Mouse (Mus musculus): Measurements from ENCODE around the gene Rec114.

Rec114 gene

DNA sequence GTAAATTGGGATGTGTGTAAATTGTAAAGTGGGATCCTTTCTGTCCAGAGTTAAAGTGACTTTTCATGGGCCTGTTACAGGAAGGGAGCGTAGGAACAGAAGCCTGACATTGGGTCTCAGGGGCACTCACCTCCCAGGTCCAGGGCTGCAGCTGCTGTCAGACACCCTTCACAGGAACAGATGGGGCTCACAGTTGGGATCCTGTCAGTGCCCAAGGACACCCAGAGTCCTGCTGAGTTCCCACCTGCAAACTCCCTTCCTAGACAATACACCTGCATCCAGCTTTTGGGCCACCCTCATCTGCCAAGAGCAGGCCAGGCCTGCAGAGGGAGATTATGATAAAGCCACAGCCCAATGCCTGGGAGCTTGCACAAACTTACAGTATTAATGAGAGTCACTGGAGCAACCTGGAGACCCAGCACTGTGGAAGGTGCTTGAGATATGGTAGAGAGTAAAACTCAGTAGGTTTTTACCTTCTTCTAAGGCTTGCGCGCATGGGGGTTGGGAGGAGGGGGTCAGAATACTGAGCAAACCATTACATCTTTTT is at the start of gene Rec114:
Rec114 (minus strand) TSS at position 263 of the 547 bp plus-strand sequence.
- no peak for DNase-seq

DNA sequence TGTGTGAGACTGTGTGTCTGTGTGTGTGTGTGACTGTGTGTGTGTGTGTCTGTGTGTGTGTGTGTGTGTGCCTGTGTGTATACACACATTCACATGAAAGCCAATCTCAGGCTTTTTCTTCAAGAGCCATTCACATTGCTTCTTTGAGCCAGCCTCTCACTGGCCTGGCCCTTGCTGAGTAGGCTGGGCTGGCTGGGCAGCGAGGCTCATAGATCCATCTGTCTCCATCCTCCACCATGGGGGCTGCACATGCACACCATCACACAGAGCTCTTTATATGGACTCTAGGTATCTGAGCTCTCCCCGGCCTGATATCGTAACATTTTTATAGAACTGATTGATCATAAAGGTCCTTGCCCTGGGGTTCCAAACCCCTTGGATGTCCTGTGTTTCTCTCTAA is 45.7 kb upstream of the Rec114 start:
- DNase-seq: no peak

DNA sequence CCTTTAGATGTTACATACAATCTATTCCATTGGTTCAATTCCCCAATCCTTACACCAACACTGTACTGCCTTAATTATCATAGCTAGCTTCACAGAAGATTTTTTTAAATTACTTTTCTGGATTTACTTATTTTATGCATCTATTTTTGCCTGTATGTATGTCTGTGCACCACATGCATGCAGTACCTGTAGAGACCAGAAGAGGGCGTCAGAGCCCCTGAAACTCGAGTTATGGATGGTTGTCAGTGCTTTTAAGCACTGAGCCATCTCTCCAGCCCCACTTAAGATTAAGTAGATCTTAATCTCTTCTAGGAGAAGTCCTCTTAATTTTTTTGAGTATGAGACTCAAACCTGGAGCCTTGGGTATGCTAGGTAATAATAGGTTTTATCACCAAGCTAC is 31.6 kb upstream of the Rec114 start:
- DNase-seq: no peak

DNA sequence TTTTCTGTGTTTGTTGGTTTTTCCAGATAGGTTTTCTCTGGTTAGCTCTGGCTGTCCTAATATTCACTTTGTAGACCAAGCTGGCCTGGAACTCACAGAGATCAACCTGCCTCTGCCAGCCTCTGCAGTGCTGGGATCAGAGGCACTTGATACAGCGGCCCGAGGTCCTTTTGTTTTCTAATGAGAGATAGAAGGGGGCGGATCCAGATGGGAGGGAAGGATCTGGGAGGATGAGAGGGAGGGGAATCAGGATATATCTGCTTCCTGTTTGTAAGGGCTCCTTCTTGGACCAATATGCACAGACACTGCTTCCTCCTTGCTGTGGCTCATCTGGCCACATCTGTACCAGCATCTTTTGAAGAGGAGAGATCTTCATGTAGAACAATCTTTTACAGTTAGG is 31.0 kb upstream of the Rec114 start:
- no peak for DNase-seq

DNA sequence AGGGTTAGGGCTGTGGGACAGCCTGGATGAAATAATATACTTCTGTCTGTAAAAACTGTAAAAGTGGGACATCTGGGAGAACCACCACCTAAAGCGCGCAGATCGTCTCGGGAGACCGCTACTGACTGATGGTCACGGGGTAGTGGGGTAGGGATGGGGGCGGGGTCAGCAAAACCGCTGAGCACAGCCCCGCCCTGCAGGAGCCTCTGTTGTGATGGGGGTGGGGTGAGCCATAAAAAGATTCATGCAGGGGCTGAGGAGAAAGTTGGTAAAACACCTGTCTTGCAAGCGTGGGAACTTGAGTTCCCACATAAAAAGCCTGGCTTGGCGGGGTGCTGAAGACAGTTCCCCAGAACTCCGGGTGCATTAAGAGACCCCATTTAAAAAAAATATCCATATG is 26.2 kb upstream of the Rec114 start:
- DNase-seq: no peak

DNA sequence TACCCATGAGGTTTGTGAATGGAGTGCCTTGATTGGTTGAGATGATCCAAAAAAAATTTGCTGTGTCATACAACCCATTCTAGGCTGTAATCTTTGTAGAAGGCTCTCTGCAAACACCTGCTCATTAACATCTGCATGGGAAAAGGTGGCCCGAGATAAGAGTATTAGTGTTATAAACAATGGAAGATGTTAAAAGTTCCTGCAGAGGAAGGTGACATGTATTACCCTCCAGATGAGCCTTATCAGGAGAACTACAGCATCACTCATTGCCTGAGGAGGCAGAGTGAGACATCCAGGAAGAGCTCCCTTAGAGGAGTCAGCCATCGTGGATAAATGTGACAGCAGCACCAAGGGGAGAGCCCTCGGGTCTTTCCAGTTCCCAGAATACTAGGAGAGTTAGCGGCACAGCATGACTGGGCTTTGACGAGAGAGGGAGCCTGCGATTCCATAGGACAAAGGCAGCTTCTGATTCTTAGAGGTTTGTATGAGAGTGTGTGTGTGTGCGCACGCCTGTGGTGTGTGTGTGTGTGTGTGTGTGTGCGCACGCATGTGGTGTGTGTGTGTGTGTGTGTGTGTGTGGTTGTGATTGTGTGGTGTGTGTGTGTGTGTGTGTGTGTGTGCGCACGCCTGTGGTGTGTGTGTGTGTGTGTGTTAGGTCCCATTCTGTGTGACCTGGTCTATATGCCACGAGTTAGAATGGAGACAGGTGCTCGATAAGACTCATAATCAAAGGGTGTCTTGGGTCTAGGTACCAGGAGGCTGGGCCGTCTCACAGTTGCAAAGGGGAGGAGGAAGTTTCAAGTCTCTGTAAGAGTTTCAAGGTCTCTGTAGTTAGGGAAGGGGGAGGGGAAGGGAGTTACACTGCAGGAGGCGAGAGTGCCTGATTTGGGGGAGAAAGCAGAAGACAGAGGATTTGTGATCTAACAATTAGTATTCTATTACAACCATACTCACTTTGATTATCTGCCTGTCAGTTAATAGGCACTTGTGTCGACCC is 23.5 kb upstream of the Rec114 start:
- DNase-seq: no peak

DNA sequence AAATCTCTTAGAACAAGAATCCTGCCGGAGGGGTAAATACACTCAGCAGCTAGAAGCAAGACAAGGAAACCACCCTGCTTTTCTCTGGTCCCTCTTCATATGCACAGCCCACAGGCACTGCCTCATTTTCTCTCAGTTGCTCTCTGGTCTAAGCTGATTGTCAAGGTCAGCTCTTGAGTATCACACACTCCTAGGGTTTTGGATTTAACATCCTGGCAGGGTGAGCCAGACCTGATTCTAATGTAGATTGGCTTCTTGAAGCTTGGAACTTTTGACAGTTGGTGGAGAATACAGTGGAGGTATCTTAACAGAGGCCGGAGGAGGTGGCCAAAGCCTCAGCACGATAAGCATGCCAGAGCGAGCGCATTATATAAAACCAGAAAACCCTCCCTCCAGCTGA is 20.6 kb upstream of the Rec114 start:
- DNase-seq: no peak

DNA sequence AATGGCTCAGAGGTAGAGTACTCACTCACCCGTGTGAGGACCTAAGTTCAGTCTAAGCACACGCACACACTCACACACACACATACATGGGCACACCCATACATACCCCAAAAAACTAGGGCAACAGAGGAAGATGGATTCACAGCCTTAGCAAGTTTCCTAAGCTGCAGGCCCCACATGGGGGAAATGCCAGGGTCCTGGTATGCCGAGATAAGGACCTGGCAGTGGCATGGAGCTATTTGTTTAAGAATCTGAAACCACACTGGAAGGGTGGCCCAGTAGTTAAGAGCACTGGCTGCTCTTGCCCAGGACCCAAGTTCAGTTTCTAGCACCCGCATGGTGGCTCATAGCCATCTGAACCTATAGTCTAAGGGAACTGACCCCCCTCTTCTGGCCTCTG is 19.4 kb upstream of the Rec114 start:
- no peak for DNase-seq

DNA sequence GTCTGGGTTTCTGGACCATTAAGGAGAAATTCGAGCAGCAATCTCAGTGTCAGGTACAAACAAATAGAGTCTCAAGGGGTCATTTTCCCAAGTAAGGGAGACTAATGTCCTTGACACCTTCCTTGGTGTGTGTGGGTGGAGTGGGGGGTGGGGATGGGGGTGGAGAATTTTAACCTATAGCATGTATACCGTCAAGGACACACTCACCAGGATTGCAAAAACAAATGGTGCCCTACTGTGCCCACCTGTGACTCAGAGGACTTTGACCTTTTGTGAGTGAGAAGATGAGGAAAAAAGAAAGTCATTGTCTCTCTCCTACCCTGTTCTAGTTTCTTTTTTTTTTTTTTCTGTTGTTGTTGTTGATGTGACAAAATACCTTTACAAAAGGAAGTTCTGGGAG is 18.3 kb upstream of the Rec114 start:
- no peak for DNase-seq

DNA sequence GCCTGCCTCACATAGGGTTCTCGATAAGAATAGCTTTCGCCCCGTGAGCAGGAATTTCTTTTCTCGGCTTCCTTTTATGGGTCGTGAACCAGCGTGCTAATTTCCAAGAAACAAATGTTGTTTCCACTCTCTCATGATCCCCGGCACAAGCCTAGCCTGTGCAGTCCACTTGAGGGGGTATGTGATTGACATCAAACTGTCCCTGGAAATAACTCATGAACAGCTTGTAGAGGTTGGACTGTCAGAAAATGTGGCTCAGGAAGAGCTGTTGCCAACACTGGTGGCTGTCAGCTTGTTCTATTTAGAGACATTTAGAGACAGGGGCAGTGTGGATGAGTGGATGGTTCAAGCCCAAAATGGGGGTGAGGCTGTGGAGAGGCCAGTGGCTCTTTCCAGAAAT is 15.0 kb upstream of the Rec114 start:
- DNase-seq: no peak

DNA sequence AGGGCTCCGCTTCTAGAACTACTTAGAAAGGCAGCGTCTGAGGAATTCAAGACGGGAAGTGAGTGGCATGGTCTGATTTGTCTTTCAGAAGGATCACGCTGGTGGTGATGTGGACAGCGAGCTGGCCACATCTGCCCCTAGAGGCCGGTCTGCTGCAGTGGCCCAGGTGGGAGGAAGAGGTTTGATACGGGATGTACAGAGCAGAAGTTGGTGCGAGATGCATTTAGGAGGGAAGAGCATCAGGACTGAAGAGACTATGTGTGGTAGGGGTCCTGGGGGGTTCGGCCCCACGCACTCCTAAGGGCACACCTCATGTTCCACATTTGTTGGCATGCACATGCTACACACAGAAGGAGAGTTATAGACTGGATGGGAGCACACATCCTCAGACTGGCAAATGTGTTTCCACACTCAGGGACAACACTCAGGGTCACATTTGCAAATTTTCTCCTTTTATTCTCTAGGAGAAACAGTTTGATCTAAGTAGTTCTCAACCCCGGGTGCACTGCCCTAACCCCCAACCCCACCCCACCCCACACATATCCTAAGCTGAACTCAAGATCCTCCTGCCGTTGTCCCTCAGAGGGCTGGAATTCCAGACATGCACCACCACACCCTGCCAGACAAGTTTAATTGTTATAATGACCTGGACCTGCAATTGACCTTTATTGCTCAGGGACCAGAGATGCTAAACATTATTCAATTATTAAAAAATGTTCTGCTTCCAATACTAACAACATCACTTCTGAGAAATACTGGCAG is 12.8 kb upstream of the Rec114 start:
- no peak for DNase-seq

DNA sequence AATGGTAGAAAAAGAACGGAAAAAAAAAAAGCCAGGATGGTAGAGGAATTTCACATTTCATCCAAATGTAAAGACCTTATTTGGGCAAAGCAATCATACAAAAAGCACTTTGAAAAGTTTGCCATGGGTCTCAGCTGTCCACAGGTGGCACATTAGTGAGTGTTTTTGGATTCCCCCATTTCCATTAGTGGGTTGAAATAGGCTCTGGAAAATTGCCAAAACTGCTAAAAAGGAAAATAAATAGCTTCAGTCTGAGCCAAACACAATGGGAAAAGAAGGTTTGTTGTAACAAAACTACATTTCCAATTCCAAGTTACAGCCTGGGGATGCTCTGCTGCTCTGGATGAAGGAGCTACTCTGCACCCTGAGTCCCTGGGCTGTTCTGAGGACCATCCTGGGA is 9.8 kb upstream of the Rec114 start:
- no peak for DNase-seq

DNA sequence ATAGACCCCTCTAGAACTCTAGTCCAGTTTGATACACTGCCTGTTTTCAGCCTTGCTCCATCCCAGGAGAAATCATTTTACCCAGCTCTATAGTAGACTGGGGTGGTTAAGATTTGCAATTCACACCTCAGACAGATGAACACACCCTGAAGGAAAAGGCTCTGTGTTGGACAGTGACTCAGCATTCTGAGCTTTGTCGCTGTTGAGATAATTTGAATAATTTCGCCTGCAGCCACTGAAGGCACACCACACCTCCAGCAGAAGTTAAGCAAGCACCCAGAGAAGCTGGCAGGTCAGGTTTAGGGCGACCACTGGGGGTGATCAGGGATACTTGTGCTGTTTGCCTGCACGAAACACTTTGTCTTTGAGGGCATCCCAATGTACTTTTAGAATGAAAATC is 4.4 kb upstream of the Rec114 start:
- no peak for DNase-seq

DNA sequence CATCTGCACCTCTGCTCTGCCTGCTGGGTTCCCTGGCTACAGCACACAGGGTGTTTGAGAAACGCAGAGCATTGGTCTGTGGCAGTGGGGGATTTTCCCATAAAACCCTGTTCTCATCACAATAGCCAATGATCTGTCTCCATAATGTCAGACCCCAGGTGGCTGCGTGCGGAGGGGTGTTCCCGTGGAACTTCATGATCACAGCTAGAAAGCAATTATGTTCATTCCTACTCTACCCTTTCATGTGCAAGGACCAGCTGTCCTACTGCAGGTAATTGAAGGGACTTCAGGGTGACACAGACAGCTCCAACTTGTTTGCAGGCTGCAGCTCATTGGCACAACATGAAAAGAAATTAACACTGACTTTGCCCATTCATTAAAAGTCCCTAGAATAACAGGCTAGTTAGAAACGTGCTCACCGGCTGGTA is 3.6 kb upstream of the Rec114 start:
- no peak for DNase-seq

DNA sequence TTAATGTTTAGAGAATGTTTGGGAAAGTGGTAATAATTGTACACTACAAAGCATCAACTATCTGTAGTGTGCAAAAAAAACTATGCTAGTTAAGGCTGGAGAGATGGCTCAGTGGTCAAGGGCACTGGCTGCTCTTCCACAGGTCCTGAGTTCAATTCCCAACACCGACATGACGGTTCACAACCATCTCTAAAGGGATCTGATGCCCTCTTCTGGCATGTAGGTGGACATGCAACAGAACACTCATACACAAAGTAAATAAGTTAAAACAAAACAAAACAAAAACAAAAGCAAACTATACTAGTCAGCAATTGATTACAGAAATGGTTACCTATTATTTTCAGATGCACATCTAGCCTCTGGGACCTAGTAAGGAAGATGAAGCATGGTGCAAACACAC is 1.1 kb downstream of the Rec114 start:
- no peak for DNase-seq

DNA sequence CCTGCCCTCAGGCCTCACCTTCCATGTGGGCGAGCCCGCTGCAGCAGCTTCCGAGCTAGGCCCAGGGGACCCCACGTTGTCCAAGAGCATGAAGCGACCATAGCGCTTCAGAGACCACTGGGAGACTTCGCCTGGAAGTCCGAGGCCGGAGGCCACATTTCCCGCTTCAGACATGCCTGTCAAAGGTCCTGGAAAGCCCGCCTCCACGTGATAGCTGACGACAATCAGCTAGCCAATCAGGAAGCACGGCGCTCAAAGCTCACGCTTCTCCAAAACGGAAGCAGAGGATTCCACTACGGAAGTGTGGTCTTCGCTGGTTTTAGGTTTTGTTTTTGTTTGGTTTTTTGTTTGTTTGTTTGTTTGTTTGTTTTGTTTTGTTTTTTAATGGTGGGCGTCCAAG is 2.4 kb downstream of the Rec114 start:
- DNase-seq: no peak

DNA sequence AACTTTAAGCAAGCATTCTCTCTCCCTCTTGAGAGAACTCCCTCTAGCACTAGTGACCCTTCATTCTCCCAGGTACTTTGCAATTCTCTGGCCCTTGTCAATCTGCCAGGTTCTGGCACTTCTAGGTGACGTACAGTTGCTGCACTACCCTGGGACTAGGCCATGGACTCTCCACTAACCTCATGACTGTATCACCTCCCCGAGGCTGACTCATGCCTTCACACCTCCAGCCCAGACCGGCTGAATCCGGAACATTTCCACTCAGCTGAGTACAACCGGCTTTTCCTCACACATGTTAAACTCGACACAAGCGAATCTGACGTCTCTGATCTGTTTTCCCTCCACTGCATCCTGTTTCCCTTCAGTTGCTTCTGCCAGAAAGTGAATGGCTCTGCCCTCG is 4.0 kb downstream of the Rec114 start:
- DNase-seq: no peak

DNA sequence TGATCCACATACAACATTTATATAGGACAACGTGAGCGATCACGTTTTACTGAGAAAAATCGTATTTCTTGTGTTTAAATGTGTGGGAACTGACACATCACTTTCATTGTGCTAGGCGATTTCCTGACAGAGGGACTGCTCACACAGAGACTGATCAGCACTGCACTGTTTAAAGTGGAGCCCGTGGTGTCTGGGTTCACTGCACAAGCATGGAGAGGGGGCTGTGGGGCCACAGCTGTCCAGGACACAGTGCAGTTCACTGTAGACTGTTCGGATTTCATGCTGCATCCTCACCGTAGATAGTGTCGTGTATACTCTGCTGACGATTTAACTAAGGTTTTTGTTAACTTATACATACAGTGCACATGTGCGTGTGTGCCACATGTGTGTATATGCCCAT is 20.6 kb downstream of the Rec114 start:
- DNase-seq: no peak

DNA sequence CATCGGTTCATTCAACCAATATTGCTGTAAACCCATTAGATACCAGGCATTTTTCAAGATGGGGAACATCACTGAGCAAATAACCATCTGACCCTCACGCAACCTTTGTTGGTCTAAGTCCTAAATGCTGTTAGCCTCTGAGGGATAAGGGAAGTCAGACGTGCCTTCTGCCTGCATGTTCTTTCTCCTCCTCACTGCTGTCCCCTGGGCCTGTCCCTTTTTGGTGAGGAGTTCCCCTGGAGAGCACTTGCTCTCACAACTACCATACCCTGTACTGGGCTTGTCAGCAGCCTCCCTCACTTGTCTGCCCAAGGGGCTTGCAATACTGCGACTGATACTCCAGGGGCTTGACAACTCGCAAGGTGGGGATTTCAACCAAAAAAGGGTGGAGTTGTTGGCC is 21.6 kb downstream of the Rec114 start:
- no peak for DNase-seq

DNA sequence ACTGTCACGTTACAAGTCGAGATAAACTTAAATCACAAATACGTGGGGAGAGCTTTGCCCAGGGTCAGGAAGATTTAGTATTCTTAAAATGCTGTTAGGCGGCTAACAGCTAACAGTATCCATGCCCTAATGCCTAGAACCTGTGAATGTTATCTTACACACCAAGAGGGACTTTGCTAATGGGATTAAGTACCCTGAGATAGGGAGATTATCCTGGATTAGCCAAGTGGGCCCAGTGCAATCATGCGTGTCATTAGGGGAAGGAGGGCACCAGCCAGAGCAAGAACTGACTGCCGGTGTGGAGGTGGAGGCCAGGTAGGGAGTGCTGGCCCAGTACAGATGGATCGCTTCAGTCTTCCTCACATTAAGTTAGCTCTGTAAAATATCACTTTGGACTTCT is 22.7 kb downstream of the Rec114 start:
- no peak for DNase-seq

DNA sequence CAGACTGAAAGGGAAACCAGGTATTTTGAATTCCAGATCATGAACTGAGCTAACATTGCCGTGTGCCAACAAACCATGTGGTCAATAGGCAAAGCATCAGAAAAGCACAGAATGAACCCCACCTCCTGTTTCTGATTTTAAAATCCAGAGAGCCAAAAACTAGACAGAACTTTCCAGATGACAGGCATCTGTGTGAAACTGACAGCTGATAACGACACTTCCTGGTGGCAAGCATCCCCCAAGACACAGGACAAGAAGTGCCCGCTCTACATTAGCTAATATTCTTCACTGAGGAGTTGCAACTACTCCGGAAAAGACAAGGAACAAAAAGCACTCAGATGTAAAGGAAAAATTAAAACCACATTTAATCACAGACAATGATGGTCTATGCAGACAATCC is 23.6 kb downstream of the Rec114 start:
- no peak for DNase-seq

DNA sequence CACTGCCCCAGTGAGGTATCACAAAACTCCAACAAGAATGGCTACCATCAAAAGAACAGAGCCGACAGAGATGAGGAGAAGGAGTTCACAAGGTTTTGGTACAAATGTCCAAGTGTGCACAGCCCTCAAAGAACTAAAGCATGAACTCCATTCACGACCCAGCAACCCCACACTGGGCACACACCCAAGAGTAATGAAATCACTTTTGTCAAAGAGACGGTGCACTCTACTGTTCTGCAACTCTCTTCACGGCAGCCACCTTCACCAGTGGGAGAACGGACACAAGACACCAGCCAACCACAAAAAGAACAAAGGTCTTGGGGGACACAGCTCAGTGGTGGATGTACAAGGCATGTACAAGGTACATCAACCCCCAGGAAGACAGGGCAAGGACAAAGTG is 24.3 kb downstream of the Rec114 start:
- no peak for DNase-seq

DNA sequence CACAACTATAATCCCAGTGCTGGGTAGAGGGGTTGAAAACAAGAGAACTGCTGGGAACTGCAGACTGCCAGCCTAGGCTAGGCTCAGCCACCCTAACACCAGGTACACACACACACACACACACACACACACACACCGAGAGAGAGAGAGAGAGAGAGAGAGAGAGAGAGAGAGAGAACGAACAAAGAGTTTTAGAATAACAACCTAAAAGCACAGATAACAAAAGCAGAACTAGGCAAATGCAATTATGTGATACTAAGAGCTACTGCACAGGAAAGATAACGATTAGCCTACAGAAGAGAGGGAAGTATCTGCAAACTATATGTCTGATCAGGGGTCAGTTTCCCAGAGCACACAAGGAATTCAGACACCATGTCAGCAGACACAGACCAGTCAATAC is 24.8 kb downstream of the Rec114 start:
- DNase-seq: no peak

DNA sequence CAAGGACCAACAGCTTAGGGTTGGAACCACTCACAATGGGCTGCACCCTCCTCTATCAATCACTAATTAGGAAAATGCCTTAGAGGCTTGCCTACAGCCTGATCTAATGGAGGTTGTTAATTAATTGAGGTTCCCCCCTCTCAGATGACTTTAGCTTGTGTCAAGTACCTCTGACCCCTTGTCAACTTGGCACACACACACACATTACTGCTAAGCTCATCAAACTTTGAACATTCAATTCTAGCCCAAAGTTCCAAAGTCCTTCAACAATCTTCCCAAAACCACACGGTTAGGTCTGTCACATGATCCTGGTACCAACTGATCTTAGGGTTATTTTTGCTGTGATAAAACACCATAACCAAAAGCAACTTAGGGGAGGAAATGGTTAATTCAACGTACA is 26.9 kb downstream of the Rec114 start:
- no peak for DNase-seq
